Mouse (Mus musculus): Measurements from ENCODE around the gene Trp53rkb.

GRCm38 (mm10) chr2:166764051-166764450, 28.3 kb upstream of the Trp53rkb start:
- no peak for TF ChIP-seq CTCF (IDR thresholded peaks at IDR 0.05; ENCODE audit: borderline replicate concordance, insufficient read depth, low read depth, low read length)
- no peak for TF ChIP-seq POLR2A (IDR thresholded peaks at IDR 0.05; ENCODE audit: borderline replicate concordance, insufficient read depth, low read length)

Measured in cerebellum, adult 2 months (tissue).